Mouse (Mus musculus) layer of hippocampus, adult 18-20 months (tissue): ENCODE data around the gene Rundc3a. TPM values are rescaled to one million over a fixed set of nuclear protein-coding genes. Genes with fewer than 3 reads are reported as not detected.
"Not testable (repeated sequence)": the region's sequence is repeated elsewhere in the genome, so short reads cannot be mapped to it uniquely, and the experiment has no call there.

Source experiments
- DNase-seq, 2 experiments: peaks; one replicate each; pipeline ENCODE4 v3.0.0; 2022; ENCODE audit warnings: low spot score in 2 of 2
- long read RNA-seq: library from polyadenylated mRNA; stranded (forward); transcript quantifications from one replicate; pipeline ENCODE4 v2.0.0, GENCODE M21; 2021
- total RNA-seq, 2 experiments: library from RNA; stranded (reverse); gene quantifications; 2 replicates each; pipeline ENCODE4 v1.2.3; 2021

Rundc3a gene
- total RNA-seq = 100 to 1,000 TPM; 489 to 499 TPM
- long read RNA-seq, transcript Rundc3a-202 (11 exons, 1,837 nt) = minor isoform, 113 of 590 reads
- long read RNA-seq, transcript Rundc3a-204 (11 exons, 1,861 nt) = minor isoform, 5 of 590 reads
- long read RNA-seq, transcript Rundc3a-201 (11 exons, 2,046 nt) = major isoform, 266 of 590 reads
- long read RNA-seq, transcript Rundc3a-203 (11 exons, 1,822 nt) = minor isoform, 12 of 590 reads
- long read RNA-seq, partial matches to known transcripts = 22 of 590 reads
- long read RNA-seq, other reads (novel, unspliced or antisense) = 172 of 590 reads

DNA sequence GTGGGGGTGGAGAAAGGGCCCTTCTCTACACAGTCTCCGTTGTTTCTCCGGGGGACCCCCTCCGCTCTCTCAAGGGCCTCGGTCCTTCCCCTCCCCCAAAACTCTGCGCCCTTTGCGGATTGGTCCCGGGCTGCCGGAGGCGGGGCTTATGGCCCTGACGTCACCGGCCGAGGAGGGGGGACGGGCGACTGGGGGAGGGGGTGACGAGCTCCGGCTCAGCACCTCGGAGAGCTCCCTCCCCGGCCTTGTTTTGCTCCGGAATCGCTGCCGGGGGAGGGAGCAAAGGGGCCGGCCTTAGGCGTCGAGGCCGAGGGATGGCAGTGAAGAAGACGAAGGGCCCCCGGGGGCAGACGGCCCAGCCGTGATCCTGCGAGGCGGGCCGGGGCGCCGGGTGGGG lies at the start of gene Rundc3a:
Gene Rundc3a, plus strand, starts transcription at position 166 of the 397 bp plus-strand sequence.
- DNase-seq = peak; percentile 95 to 97

DNA sequence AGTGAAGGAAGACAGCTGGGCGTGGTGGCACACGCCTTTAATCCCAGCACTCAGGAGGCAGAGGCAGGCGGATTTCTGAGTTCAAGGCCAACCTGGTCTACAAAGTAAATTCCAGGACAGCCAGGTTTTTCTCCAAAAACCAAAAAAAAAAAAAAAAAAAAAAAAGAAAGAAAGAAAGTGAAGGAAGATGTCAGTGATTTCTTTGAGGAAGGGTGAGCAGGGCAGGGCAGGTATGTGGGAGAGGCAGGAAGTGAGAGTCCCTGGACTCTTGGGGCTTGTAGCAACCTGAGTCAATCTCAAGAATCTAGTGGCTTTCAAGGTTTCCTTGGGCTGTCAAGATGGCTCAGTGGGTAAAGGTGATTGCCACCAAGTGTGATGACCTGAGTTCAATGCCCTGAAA lies 48.7 kb upstream of the Rundc3a start:
- no peak for DNase-seq

DNA sequence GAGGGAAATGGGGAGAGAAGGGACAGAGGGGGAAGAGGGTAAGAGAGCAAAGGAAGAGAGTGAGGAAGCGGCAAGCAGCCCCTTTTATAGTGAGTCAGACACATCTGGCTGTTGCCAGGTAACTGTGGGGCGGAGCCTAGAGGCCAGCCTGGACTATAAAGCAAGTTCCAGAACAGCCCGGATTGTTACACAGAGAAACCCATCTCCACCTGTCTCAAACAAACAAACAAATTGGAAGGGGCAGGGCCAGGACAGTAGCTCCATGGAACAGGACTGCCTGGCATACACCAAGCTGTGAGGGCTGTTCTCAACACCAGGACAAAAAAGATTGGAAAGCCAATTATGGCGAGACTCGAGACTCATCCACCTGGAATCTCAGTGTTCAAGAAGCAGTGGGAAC lies 46.3 kb upstream of the Rundc3a start:
- DNase-seq = no peak

DNA sequence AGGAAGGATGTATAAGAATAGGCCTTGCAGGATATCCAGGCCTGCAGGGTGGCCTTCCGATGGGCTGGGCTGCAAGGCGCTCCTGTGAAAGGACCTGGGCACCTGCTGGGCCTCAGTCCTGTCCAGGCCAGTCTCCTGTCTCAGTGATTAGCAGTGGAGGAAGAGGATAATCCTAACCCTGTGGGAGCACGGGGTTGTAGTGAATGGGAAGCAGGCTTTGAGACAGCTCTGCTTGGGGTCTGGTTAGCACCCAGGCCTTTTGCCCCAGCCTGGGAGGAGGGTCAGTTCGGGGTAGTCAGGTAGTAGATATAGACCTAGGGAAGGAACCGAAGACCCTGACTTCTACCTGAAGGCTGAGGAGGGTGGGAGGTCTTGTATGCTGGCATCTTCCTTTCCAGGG lies 45.5 kb upstream of the Rundc3a start:
- no peak for DNase-seq

DNA sequence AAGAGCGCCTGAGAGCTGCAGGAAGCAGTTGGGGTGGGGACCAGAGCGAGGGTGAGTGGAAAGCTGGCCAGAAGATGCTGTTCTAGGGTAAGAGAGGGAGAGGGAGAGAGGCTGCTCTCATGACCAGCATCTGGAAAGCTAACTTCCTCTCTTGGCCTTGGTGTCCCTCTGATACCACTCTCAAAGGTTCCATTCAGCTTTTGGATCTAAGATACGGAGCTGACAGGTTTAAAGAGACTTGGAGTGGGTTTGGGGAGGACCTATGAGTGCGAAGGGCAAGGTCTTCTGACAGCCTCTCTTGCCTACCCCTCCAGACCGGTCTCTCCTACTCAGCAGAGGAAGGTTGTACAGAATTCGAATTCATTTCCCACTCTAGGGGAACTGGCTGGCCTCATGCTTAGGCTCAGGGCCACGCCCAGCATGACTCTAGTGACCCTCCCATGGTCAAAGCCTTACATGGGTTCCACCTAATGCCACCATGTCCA lies 45.1 kb upstream of the Rundc3a start:
- DNase-seq = no peak

DNA sequence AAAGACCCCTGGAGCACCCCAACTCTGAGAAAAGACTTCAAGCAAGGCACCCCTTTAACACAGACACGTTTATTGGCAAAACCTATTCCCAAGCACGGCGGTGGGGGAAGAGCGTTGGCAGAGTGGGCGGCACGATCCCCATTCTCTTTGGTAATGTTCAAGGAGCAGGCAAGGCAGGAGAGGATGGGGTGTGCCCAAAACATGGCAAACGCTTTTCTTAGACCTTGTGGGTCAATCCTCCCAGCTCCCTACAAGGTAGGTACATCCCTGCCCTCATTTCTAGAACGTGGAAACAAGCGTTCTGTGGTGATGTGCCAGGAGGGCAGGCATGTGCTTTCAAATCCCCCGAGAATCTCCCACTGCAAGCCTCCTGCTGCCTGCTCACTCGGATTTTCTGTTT lies 44.4 kb upstream of the Rundc3a start:
- no peak for DNase-seq

DNA sequence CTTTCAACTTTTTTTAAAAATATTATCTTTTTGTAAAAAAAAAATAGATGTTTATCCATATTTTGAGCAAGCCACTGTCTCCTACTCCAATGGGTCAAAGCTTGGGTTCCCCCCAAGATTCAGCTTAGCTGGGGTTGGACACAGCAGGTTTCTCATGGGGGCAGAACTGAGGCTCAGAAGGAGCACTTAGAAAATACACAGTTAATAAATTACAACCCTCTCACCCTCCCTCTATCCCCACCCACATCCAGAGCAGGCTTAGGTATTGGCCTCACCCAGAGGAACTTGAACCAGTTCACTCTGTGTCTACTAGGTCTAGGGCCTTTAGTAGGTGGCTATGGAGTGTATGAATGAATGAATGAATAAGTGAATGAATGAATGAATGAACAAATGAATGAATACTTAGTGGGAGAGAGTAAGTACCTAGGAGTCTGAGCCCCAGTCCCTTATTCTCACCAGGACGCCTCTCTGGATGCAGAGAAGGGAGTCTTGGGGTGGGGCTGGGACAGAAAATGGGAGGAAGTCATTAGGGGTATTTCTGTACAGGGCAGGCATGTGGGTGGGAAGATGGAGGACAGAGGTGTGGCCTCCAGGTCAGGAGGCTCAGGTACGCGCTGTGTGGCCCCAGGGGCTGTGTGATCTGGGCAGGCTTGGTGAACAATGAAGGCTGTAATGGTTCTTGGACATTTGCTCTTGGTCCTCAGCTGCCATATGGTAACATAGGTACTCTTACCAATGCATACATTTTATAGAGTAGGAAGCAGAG lies 43.8 kb upstream of the Rundc3a start:
- no peak for DNase-seq

DNA sequence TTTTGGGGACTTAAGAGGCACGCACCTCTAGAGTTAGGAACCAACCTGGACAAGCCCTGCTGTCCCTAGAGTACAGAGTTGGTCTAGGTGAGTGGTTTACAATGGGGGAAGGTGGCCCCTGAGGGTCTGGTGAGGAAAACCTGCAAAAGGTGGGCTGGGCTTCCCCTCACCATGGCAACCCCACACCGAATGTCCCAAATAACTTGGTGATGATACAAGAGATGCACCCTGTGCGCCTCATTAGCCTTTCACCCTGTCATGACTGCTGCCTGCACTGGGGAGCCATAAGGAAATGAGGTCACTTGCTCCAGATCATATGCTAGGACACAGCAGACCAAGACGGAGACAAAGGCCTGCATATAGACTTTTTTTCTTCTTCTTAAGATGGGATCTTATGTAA lies 42.8 kb upstream of the Rundc3a start:
- no peak for DNase-seq

DNA sequence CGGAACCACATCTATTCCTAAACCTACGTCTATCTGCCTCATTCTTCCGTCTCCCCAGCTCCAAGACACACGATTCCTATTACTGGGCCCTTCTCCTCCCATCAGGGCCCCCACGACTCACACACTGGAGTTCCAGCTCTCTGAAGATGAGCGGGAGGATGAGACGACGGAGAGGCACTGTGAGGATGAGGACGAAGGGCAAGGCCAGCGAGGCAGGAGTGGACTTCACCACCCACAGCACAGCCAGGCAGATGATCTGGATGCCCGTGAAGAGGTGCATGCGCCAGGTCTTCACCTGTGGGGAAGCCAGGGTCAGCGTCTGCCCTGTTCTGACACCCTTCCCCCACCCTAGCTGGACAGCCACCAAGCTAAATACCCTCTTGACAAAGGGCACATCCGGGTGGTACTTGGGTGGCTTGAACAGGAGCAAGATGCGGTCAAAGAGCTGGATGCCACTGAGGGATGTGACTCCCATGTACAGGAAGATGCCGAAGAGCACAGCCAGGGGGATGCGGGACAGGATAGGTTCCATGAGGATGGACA lies 42.2 kb upstream of the Rundc3a start:
- DNase-seq = no peak

DNA sequence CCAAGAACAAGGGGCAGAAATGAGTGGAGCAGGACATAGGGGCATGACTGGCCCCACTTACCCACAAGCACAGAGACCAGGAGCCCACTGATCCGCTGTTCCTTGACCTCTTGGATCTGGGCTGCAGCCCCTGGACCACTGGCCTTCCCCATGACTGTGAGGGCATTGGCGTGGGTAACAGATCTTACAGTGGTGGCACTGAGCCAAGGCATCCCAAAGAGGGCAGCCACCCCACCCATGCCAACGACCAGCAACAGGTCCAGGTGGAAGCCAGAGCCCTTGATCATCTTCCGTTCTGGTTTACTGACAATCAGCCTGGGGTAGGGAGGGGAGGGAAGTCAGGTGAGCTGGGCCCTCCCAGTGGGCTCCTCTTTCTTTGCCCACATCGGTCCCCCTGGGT lies 40.8 kb upstream of the Rundc3a start:
- no peak for DNase-seq

DNA sequence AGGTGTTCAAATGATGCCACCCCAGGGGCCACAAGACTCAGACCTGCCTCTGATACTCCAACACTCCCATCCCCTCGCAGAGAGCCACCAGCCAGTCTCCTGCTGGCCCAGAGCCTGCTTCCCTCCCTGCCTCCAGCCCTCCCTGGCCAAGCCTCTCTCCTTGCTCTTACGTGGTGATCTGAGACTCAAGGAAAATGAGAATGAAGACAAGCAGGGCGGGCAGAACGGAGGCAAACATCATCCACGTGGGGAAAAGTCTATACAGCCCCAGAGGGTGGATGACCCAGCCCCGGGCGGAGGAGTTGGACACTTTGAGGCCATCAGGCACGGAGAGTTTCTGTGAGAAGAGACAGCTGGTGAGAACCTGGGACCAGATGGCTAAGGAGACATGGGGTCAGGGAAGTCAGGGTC lies 40.2 kb upstream of the Rundc3a start:
- no peak for DNase-seq

DNA sequence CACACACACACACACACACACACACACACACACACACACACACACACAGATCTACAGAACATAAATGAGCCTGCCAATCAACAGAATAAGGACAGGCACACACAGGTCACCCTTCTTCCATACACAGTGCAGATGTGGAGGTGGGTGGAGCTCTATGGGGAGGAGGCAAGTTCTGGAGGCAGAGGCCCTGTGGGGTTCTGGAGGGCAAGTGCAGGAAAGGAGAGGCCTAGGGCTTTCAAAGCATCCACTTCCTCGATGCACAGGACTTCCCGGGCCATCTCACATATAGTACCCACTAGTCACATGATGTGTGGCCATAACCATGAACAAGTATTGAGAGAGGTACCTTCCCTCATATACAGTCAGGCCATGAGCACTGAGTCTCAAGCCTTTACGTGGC lies 37.7 kb upstream of the Rundc3a start:
- no peak for DNase-seq

DNA sequence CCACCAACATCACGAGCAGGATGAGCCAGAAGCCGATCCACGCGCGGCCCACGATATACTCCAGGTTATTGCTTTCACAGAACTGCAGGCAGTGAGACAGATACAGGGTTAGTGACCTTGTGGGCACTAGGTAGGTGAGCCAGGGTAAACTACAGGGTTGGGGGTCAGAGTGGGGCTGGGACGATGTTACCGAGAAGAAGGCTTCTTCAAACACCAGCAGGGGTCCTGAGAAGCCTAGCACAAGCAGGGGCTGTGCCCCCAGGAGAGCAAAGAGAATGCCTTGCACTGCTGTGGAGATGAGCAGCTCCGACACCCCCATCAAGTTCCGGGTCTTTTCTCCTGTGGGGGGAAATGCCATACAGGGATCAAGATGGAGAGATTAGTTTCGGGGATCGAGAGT lies 37.0 kb upstream of the Rundc3a start:
- DNase-seq = no peak

DNA sequence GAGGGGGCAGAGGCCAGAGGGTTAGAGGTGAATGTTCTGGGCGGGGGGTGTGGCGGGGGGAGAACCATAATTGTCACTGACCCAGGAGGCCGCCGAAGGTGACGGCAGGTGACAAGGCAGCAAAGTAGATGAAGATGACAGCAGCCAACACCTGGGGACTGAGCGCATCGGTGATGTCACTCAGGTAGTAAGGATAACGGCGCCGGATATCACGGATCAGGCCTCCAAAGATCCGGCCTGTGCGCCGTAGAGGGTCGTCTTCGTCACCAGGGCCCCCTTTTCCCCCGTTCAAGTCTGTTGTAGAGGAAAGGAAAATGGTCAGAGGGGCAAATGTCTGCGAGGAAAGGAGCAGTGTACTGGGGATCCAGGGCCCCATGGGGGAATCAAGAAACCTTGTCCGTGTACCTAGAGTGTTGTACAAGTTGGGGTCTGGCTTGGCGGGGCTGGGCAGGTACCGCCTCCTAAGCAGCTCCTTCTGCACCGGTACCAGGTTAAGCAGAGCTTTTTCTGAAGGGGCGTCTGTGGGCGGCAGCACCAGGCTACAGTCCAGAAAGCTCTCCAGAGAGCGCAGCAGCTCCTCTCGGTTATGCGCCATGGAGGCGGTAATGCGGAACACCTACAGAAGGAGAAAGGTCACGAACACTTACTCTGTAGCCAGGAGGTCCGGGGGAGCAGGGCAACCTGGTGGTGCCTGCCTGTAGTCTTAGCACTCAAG lies 36.4 kb upstream of the Rundc3a start:
- DNase-seq = peak in 1 of 2 experiments; percentile 13

DNA sequence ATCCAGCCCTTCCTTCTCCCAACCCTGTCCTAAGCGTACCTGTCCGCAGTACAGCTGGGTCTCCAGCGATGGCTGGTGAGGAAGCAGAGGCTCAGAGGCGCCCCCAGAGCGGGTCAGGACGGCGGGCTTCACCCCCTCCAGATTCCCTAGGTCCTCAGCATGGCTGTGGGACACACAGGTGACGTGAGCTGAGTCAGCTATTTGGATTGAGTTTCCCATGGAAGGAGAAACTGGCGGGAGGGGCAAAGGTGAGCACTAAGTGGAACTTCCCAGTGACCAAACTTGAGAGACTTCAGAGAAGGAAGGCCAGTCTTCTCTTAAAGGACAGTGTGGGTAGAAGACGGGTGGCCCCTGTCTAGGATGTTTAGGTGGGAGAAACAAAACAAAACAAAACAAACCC lies 34.8 kb upstream of the Rundc3a start:
- no peak for DNase-seq

DNA sequence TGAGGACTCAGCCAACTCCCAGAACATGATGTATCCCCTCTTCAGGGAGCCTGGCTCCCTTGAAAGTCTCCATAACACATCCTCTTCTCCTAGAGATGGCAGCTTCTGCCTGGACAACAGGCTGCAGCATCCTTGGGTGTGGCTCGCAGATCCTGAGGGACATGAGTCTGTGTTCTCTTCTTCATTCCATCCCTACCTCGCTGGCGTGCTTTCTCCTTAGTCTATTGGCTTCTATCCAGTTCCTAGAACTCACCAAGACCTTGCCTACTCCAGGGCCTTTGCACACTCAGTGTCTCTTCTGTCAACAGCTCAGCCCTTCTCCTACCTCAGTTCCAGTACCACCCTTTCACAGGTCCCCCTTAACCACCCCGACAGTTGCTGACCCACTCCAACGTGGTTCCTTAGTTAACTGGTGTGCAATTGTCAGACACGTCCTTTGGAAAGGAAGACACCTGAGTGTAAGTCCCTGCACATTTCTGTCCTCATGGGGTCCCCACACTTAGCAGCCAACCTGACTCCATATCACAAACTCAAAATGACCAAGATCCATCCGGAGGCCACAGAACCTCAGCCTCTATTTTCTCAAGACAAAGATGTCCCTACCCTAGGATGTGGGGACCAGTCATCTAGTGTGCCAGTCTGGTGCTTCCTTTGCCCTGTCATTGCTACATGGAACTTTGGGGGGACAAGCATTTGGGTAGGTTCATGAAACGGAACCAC lies 31.3 kb upstream of the Rundc3a start:
- DNase-seq = no peak

DNA sequence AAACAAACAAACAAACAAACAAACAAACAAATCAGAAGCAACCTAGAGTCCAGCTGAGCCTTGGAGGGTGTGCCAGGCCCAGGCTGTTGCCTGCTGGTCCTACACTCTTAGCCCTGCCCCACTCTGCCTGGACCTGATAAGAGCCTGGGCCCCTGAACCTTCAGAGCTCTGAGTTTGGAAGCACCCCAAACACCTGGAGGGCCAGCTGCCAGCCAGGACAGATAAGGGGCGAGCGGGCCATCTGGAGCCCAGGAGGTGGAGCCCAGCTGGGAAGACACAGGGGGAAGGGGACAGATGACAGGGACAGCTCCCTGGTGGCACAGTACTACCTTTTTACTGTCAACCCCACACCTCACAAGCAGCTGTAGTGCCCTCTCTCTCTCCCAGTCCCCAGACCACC lies 29.6 kb upstream of the Rundc3a start:
- DNase-seq = no peak

DNA sequence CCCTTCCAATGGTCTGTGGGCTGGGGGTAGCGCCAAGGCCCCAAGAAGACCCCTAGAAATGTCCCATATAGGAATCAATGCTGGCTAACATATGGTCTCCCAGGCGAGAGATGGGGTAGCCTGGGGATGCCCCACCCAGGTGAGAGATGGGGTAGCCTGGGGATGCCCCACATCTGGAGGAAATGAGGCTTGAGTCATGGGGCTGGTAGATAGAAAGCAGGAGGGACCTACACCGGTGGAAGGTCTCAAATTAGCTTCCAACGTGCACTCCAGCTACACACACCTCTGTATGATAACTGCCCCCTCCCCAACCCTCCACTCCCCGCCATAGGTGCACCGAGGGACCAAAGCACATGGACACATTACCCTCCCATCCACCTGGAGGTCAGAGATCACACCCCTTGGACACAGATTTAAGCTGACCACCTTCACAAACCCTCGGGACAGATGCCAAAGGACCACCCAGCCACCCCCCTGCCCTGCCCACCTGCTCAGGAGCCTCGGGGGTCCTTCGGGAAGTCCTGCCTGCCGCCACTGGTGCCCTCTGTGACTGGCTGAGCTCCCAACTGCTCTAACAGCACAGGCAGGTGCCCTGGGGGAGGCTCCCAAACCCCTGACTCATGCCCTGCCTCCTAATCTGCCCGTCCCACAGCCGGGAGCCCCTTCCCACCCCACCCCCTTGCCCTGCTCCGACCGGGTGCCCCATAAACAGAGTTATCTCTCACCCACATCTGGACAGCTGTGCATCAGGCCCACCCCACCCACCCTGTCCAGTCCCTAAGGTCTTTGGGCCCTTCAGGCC lies 28.4 kb upstream of the Rundc3a start:
- DNase-seq = no peak

DNA sequence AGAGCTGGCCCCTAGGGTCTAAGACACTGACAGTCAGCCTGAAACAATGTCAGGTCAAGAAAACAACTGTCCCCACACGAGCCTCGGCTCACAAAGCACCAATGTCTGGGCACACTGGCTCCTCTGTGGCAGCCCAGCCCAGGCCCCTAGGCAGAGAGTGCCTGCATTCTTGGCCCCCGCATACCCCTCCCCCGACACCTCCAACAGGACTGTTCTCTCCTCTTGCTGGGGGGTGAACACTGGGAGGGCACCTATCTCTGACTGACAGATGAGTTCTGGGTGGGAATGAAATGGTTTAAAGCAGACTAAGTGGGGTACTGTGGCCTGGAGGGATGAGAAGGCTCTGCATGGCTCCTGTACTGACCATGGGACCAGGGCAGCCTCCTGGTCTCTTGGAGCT lies 27.5 kb upstream of the Rundc3a start:
- DNase-seq = no peak

DNA sequence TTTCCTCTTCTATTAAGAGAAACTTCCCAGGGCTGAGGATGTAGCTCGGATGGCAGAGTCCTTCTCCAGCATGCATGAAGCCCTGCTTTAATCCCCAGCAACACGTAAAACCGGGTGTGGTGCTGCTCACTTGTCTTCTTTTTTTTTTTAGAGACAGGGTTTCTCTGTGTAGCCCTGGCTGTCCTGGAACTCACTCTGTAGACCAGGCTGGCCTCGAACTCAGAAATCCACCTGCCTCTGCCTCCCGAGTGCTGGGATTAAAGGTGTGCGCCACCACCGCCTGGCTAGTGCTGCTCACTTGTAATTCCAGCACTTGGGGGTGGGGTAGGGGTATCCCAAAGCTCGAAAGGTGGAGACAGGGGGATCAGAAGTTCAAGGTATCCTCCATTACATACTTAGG lies 27.1 kb upstream of the Rundc3a start, which contains the start of gene Slc4a1:
Gene Slc4a1, minus strand, starts transcription at position 101 of the 400 bp plus-strand sequence.
- not testable (repeated sequence) for DNase-seq
